Mouse (Mus musculus) E14TG2a.4 (cell line): ENCODE data around the gene Gcn1l1.

Experiments used
- CTCF ChIP-seq: conservative IDR thresholded peaks from 2 replicates; pipeline ENCODE4 v1.5.1; 2014; ENCODE audit warnings: low read length
- POU5F1 ChIP-seq: IDR thresholded peaks from 2 replicates; pipeline ENCODE4 v1.6.1; 2014; ENCODE audit warnings: low read length, borderline replicate concordance

DNA sequence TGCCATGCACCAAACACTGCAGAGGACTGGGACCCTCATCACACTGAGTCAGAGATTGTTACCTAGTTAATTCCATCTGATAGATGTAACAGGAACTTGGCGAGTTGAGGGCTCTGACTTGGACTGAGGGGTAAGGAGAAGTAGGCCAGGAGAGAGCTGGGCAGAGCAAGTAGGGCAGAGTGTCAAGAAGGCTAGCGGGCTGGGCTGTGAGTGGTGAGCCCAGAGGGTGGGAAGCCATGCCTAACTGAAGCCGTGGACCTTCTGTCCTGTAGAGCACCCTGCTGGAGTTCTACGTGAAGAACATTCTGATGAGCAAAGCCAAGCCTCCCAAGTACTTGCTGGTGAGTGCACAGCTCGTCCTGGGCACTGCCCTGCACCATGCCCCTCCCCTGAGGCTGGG is 14.3 kb downstream of the Gcn1l1 start:
- TF ChIP-seq POU5F1, result no peak
- TF ChIP-seq CTCF, result no peak
